Mouse (Mus musculus): ENCODE results near the gene Ikzf1. TPM values are rescaled to one million over a fixed set of nuclear protein-coding genes. Genes with fewer than 3 reads are reported as not detected.

Ikzf1 gene
- polyA plus RNA-seq, 1 experiment from 2014 or later = 1.4 TPM

GRCm38 (mm10) chr11:11692558-11693166, 7.9 kb downstream of the Ikzf1 start:
- H3K4me1 ChIP-seq = no peaks in the 10 kb centered on the region
- H3K9ac ChIP-seq (replicated peaks) = no peak overlapping the region
- ATAC-seq (ENCODE audit: low FRiP score, low read depth) = no peak
- H3K4me3 ChIP-seq = no peak overlapping the region
- 88% methylated on average over 10 of the region's 10 CpGs for WGBS
- no peaks in the 10 kb centered on the region for H3K9me3 ChIP-seq
- H3K27ac ChIP-seq (replicated peaks) = no peak overlapping the region
- H3K36me3 ChIP-seq = no peaks in the 10 kb centered on the region
- peaks cover 10% of the 10 kb centered on the region for H3K27me3 ChIP-seq
- no peak overlapping the region for H3K4me2 ChIP-seq (replicated peaks)

- Histone ChIP-seq H3K4me2 (replicated peaks) (no peak overlapping the region), H3K4me3 (no peak overlapping the region), H3K9me3 (no peaks in the 10 kb centered on the region), H3K27ac (replicated peaks) (no peak overlapping the region), H3K9ac (replicated peaks) (no peak overlapping the region), H3K4me1 (no peaks in the 10 kb centered on the region), H3K27me3 (peaks cover 5% of the 10 kb centered on the region; the same call in 1 of the 2 replicates), H3K36me3 (no peaks in the 10 kb centered on the region)
- ATAC-seq (ENCODE audit: low FRiP score, low read depth) = no peak
- 85% methylated on average over 3 of the region's 3 CpGs for WGBS
Measured at GRCm38 (mm10) chr11:11693446-11693845, 8.6 kb downstream of the Ikzf1 start.

GRCm38 (mm10) chr11:11694072-11694471, 9.3 kb downstream of the Ikzf1 start:
- 83% methylated on average over 2 of the region's 2 CpGs for WGBS

GRCm38 (mm10) chr11:11694472-11695177, 9.8 kb downstream of the Ikzf1 start:
- no peaks in the 10 kb centered on the region for H3K36me3 ChIP-seq
- no peak for ATAC-seq (ENCODE audit: low FRiP score, low read depth)
- H3K9ac ChIP-seq (replicated peaks) = no peak overlapping the region
- no peak overlapping the region for H3K4me3 ChIP-seq
- H3K9me3 ChIP-seq = no peaks in the 10 kb centered on the region
- peaks cover 5% of the 10 kb centered on the region; the same call in 1 of the 2 replicates for H3K27me3 ChIP-seq
- H3K4me1 ChIP-seq = no peaks in the 10 kb centered on the region
- H3K4me2 ChIP-seq (replicated peaks) = no peak overlapping the region
- H3K27ac ChIP-seq (replicated peaks) = no peak overlapping the region
- WGBS = 91% methylated on average over 6 of the region's 6 CpGs

More at GRCm38 (mm10) chr11:11694072-11694471, 9.3 kb downstream of the Ikzf1 start:
- Histone ChIP-seq H3K4me3 (no peak overlapping the region), H3K27me3 (peaks cover 5% of the 10 kb centered on the region; the same call in 1 of the 2 replicates), H3K27ac (replicated peaks) (no peak overlapping the region), H3K4me2 (replicated peaks) (no peak overlapping the region), H3K9me3 (no peaks in the 10 kb centered on the region), H3K4me1 (no peaks in the 10 kb centered on the region), H3K9ac (replicated peaks) (no peak overlapping the region), H3K36me3 (no peaks in the 10 kb centered on the region)
- 0 out of 2 replicates have a peak, but pooled peaks have one; percentile 9 for ATAC-seq (ENCODE audit: low FRiP score, low read depth)

- WGBS = 71% methylated on average over 6 of the region's 6 CpGs
Measured at GRCm38 (mm10) chr11:11695211-11695887, 10.5 kb downstream of the Ikzf1 start.

GRCm38 (mm10) chr11:11695907-11696306, 11.1 kb downstream of the Ikzf1 start:
- Histone ChIP-seq H3K27me3 (no peaks in the 10 kb centered on the region), H3K4me3 (no peak overlapping the region), H3K36me3 (no peaks in the 10 kb centered on the region), H3K4me1 (no peaks in the 10 kb centered on the region), H3K9me3 (no peaks in the 10 kb centered on the region), H3K4me2 (replicated peaks) (no peak overlapping the region), H3K27ac (replicated peaks) (no peak overlapping the region), H3K9ac (replicated peaks) (no peak overlapping the region)
- no peak for ATAC-seq (ENCODE audit: low FRiP score, low read depth)
- 90% methylated on average over 4 of the region's 4 CpGs for WGBS

More at GRCm38 (mm10) chr11:11695211-11695887, 10.5 kb downstream of the Ikzf1 start:
- Histone ChIP-seq H3K36me3 (no peaks in the 10 kb centered on the region), H3K4me1 (no peaks in the 10 kb centered on the region), H3K4me3 (no peak overlapping the region), H3K27ac (replicated peaks) (no peak overlapping the region), H3K27me3 (peaks cover under 1% of the 10 kb centered on the region; the same call in 1 of the 2 replicates), H3K9ac (replicated peaks) (no peak overlapping the region), H3K9me3 (no peaks in the 10 kb centered on the region), H3K4me2 (replicated peaks) (no peak overlapping the region)
- no peak for ATAC-seq (ENCODE audit: low FRiP score, low read depth)

GRCm38 (mm10) chr11:11696814-11697213, 12.0 kb downstream of the Ikzf1 start:
- Histone ChIP-seq H3K9me3 (no peaks in the 10 kb centered on the region), H3K27ac (replicated peaks) (no peak overlapping the region), H3K9ac (replicated peaks) (no peak overlapping the region), H3K27me3 (no peaks in the 10 kb centered on the region), H3K4me2 (replicated peaks) (no peak overlapping the region), H3K4me1 (no peaks in the 10 kb centered on the region), H3K36me3 (no peaks in the 10 kb centered on the region), H3K4me3 (no peak overlapping the region)
- WGBS = 88% methylated on average over 3 of the region's 3 CpGs
- no peak for ATAC-seq (ENCODE audit: low FRiP score, low read depth)

GRCm38 (mm10) chr11:11701378-11701777, 16.6 kb downstream of the Ikzf1 start:
- Histone ChIP-seq H3K9ac (replicated peaks) (no peak overlapping the region), H3K27ac (replicated peaks) (no peak overlapping the region), H3K36me3 (no peaks in the 10 kb centered on the region), H3K27me3 (no peaks in the 10 kb centered on the region), H3K9me3 (no peaks in the 10 kb centered on the region), H3K4me3 (no peak overlapping the region), H3K4me1 (no peaks in the 10 kb centered on the region), H3K4me2 (replicated peaks) (no peak overlapping the region)
- ATAC-seq (ENCODE audit: low FRiP score, low read depth) = no peak
- 74% methylated on average over 6 of the region's 6 CpGs for whole genome bisulfite sequencing

- Histone ChIP-seq H3K4me3 (no peak overlapping the region), H3K4me1 (no peaks in the 10 kb centered on the region)
- ATAC-seq (ENCODE audit: low FRiP score, low read depth) = no peak
Measured at GRCm38 (mm10) chr11:11703776-11704175, 19.0 kb downstream of the Ikzf1 start.

GRCm38 (mm10) chr11:11708154-11708719, 23.4 kb downstream of the Ikzf1 start:
- Histone ChIP-seq H3K4me2 (replicated peaks) (no peak overlapping the region), H3K4me1 (no peaks in the 10 kb centered on the region), H3K9me3 (no peaks in the 10 kb centered on the region), H3K36me3 (no peaks in the 10 kb centered on the region), H3K27me3 (no peaks in the 10 kb centered on the region), H3K27ac (replicated peaks) (no peak overlapping the region), H3K9ac (replicated peaks) (no peak overlapping the region), H3K4me3 (no peak overlapping the region)
- no peak for ATAC-seq (ENCODE audit: low FRiP score, low read depth)
- 92% methylated on average over 9 of the region's 9 CpGs for WGBS

More at GRCm38 (mm10) chr11:11703776-11704175, 19.0 kb downstream of the Ikzf1 start:
- H3K4me2 ChIP-seq (replicated peaks) = no peak overlapping the region
- no peaks in the 10 kb centered on the region for H3K27me3 ChIP-seq
- H3K9me3 ChIP-seq = no peaks in the 10 kb centered on the region
- no peak overlapping the region for H3K9ac ChIP-seq (replicated peaks)
- H3K27ac ChIP-seq (replicated peaks) = no peak overlapping the region
- H3K36me3 ChIP-seq = no peaks in the 10 kb centered on the region

GRCm38 (mm10) chr11:11709311-11709710, 24.5 kb downstream of the Ikzf1 start:
- Histone ChIP-seq H3K36me3 (no peaks in the 10 kb centered on the region), H3K4me3 (no peak overlapping the region), H3K4me1 (no peaks in the 10 kb centered on the region), H3K9me3 (no peaks in the 10 kb centered on the region), H3K4me2 (replicated peaks) (no peak overlapping the region), H3K9ac (replicated peaks) (no peak overlapping the region), H3K27ac (replicated peaks) (no peak overlapping the region), H3K27me3 (no peaks in the 10 kb centered on the region)
- 90% methylated on average over 6 of the region's 6 CpGs for WGBS
- no peak for ATAC-seq (ENCODE audit: low FRiP score, low read depth)

GRCm38 (mm10) chr11:11710718-11711117, 25.9 kb downstream of the Ikzf1 start:
- no peak overlapping the region for H3K4me3 ChIP-seq
- no peak for ATAC-seq (ENCODE audit: low FRiP score, low read depth)
- no peak overlapping the region for H3K9ac ChIP-seq (replicated peaks)
- no peaks in the 10 kb centered on the region for H3K9me3 ChIP-seq
- no peak overlapping the region for H3K4me2 ChIP-seq (replicated peaks)
- no peaks in the 10 kb centered on the region for H3K36me3 ChIP-seq
- no peak overlapping the region for H3K27ac ChIP-seq (replicated peaks)
- H3K4me1 ChIP-seq = no peaks in the 10 kb centered on the region
- H3K27me3 ChIP-seq = no peaks in the 10 kb centered on the region
